Mouse (Mus musculus) forebrain, embryonic 10.5 days (tissue): ENCODE results near the gene Nfatc2ip. TPM values are rescaled to one million over a fixed set of nuclear protein-coding genes. Genes with fewer than 3 reads are reported as not detected.

Experiments
- DNase-seq: peaks from one replicate; pipeline ENCODE4 v3.0.0-alpha.2; 2017; ENCODE audit warnings: low spot score; ENCODE audit errors: extremely low spot score
- H3K27ac ChIP-seq: fragments of 300-500 bp; sonication (generic); 2 replicates; pipeline ENCODE4 v1.5.1; 2016; ENCODE audit warnings: mild to moderate bottlenecking
- H3K27me3 ChIP-seq: fragments of 300-500 bp; sonication (generic); 2 replicates; pipeline ENCODE4 v1.6.1; 2016; ENCODE audit warnings: mild to moderate bottlenecking; ENCODE audit not compliant: poor library complexity, severe bottlenecking
- H3K36me3 ChIP-seq: fragments of 300-500 bp; sonication (generic); replicated peaks from 2 replicates; pipeline ENCODE4 v1.6.1; 2016; ENCODE audit warnings: mild to moderate bottlenecking, moderate library complexity
- H3K4me1 ChIP-seq: fragments of 300-500 bp; sonication (generic); 2 replicates; pipeline ENCODE4 v1.6.1; 2016
- H3K4me3 ChIP-seq: fragments of 300-500 bp; sonication (generic); 2 replicates; pipeline ENCODE4 v1.5.1; 2016; ENCODE audit warnings: mild to moderate bottlenecking, moderate library complexity
- H3K9me3 ChIP-seq: fragments of 300-500 bp; sonication (generic); 2 replicates; pipeline ENCODE4 v1.6.1; 2016; ENCODE audit warnings: mild to moderate bottlenecking, moderate library complexity
- WGBS: fragments of 180-500 bp; shearing (Covaris S2); methylation state at CpG from one replicate; pipeline ENCODE4 v1.1.7; 2016; 5-methylcytosine and 5-hydroxymethylcytosine counted together
- polyA plus RNA-seq: library from polyadenylated mRNA; unstranded; fragments of >200 nt; fragmentation: Nextera tagmentation; extraction: Ambion mirVana; gene quantifications from 2 replicates; pipeline ENCODE4 v1.2.1, GENCODE M21; 2016

The Nfatc2ip gene
- 2.6 and 2.8 TPM in 2 replicates for polyA plus RNA-seq

DNA sequence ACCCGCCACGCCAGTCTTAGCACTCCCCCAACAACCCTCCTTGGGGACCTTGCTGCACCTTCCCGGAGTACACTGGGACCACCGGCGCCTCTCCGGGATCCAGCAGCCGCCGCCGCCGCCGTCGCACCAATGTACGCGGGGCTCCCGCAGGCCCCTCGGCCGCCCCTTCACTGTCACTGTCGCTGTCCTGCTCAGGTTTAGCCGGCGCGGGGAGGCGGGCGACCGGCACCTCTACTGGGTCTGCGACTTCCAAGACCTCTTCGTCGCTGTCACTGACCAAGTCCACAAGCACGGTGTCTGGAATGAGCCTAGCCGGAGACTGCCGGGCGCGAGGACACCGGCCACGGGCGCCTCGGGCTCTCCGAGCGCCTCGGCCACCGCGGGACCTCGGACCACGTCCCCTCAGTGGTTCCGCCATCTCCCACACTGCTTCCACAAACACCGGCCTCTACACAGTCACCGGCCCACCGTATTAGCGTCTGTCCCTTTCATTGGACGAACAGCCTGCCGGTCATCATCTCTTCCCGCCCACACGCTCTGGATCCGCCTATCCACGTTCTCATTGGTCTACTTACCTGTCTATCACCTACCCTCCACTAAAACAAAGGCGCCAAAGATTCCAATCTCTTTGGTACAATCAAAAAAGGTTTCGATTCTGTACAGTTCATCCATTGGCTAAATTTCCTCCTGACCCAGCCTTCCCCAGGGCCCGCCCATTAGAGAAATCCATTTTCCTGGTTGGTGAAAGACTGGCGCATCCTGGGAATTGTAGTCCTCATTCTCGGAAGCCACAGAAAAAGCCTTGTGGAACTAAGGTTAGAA lies at the start of gene Nfatc2ip:
Gene Nfatc2ip, minus strand, starts transcription at position 440 of the 822 bp plus-strand sequence.
- WGBS, result under 1% methylated on average over 59 of the region's 59 CpGs
- Histone ChIP-seq H3K27me3 (no peaks in the 10 kb centered on the region), H3K4me1 (peaks cover 18% of the 10 kb centered on the region), H3K9me3 (no peaks in the 10 kb centered on the region), H3K4me3 (peak within 1 kb of the TSS; percentile 98), H3K36me3 (peaks cover 15% of the 10 kb centered on the region), H3K27ac (peak within 1 kb of the TSS; percentile 84)
- peak; percentile 93 for DNase-seq

- Histone ChIP-seq H3K27ac (no peak overlapping the region), H3K9me3 (no peaks in the 10 kb centered on the region), H3K27me3 (no peaks in the 10 kb centered on the region), H3K36me3 (peaks cover 58% of the 10 kb centered on the region), H3K4me1 (no peaks in the 10 kb centered on the region), H3K4me3 (no peak overlapping the region)
- DNase-seq, result no peak
- 92% methylated on average over 21 of the region's 21 CpGs for WGBS
Measured at GRCm38 (mm10) chr7:126446217-126446616, 49.7 kb upstream of the Nfatc2ip start.

DNA sequence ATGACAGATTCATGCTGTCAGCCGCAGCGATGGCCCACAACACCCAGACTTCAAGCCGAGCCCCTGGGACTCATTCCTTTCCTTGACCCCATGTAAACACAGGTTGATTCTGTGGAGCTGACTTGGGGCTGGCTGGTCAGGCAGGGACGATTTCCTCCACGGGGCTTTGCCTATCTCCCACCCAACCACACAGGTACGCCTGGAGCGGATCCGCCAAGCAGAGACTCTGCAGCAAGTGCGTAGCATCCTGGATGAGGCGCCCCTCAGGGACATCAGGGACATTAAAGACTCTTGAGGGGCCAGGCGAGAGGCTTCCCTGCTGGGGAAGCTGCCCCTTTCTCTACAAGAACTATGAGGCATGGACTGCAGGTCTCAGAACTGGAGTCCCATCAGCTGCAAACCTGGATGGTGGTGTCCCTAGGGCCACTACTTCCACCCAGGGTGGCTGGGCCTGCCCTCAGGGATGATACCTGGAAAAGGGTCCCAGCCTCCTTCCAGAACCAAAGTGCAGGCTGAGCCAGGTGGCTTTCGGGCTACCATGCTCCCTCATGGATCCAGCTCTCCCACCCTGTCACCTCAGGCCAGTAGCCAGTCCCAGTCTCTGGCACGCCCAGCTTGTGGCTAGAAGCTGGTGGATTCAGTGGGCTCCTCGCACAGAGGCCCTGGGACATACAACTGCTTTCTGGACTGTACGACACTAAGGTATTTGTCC lies 48.7 kb upstream of the Nfatc2ip start:
- Histone ChIP-seq H3K36me3 (peaks cover 62% of the 10 kb centered on the region), H3K27ac (no peak overlapping the region), H3K9me3 (no peaks in the 10 kb centered on the region), H3K4me1 (no peaks in the 10 kb centered on the region), H3K4me3 (no peak overlapping the region), H3K27me3 (no peaks in the 10 kb centered on the region)
- no peak for DNase-seq
- 94% methylated on average over 15 of the region's 15 CpGs for WGBS

GRCm38 (mm10) chr7:126444536-126444935 lies 48.0 kb upstream of the Nfatc2ip start:
- DNase-seq, result no peak
- H3K4me3 ChIP-seq, result no peak overlapping the region
- no peak overlapping the region for H3K27ac ChIP-seq
- H3K4me1 ChIP-seq, result no peaks in the 10 kb centered on the region
- no peaks in the 10 kb centered on the region for H3K27me3 ChIP-seq
- no peaks in the 10 kb centered on the region for H3K9me3 ChIP-seq
- peaks cover 65% of the 10 kb centered on the region for H3K36me3 ChIP-seq
- WGBS, result 92% methylated on average over 9 of the region's 9 CpGs

GRCm38 (mm10) chr7:126443997-126444396 lies 47.5 kb upstream of the Nfatc2ip start:
- H3K4me1 ChIP-seq, result no peaks in the 10 kb centered on the region
- no peak for DNase-seq
- H3K9me3 ChIP-seq, result no peaks in the 10 kb centered on the region
- H3K36me3 ChIP-seq, result peaks cover 65% of the 10 kb centered on the region
- no peak overlapping the region for H3K4me3 ChIP-seq
- H3K27me3 ChIP-seq, result no peaks in the 10 kb centered on the region
- WGBS, result 94% methylated on average over 10 of the region's 10 CpGs
- H3K27ac ChIP-seq, result no peak overlapping the region

DNA sequence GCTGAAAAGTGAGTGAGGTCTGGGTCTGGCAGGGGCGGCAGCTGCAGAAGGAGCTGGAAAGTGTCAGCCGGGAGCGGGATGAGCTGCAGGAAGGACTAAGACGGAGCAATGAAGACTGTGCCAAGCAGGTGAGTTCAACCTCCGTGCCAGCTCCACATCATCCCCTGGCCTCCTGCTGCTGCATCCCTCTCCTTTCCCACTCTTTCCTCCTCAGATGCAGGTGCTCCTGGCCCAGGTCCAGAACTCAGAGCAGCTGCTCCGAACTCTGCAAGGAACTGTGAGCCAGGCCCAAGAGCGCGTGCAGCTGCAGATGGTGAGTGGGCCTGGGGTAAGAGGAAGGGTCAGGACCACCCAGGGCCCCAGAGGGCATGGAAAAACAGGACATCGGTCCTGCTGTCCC lies 43.6 kb upstream of the Nfatc2ip start:
- no peaks in the 10 kb centered on the region for H3K27me3 ChIP-seq
- WGBS, result 92% methylated on average over 9 of the region's 9 CpGs
- H3K27ac ChIP-seq, result peak overlapping the region; percentile 6; the same call in 1 of the 2 replicates
- H3K4me3 ChIP-seq, result no peak overlapping the region
- no peak for DNase-seq
- peaks cover 47% of the 10 kb centered on the region for H3K36me3 ChIP-seq
- H3K4me1 ChIP-seq, result peaks cover 5% of the 10 kb centered on the region; the same call in 1 of the 2 replicates
- H3K9me3 ChIP-seq, result no peaks in the 10 kb centered on the region

GRCm38 (mm10) chr7:126436851-126437250 lies 40.3 kb upstream of the Nfatc2ip start:
- Histone ChIP-seq H3K36me3 (peaks cover 36% of the 10 kb centered on the region; the same call in 1 of the 2 replicates), H3K27me3 (no peaks in the 10 kb centered on the region), H3K4me3 (no peak overlapping the region), H3K4me1 (peaks cover 5% of the 10 kb centered on the region; the same call in 1 of the 2 replicates), H3K27ac (no peak overlapping the region), H3K9me3 (no peaks in the 10 kb centered on the region)
- 24% methylated on average over 8 of the region's 8 CpGs for WGBS
- peak; percentile 64 for DNase-seq

DNA sequence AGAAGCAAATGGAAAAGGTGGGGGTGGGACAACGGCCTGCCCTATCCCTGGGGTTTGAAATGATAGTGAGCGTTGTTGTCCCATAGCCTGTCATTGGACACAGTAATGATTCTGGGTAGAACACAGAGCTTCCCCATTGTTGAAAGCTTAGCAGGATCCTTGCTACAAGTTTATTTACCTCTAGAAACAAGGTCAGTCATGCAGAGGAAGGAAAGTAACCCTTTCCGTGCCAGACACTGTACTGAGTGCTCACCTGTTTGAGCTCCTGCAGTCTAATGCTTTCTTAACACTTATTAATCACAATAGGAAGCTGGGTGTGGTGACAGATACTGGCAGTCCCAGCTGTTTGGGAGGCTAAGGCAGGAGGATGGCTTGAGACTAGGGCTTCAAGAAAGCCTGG lies 39.3 kb upstream of the Nfatc2ip start:
- Histone ChIP-seq H3K27me3 (no peaks in the 10 kb centered on the region), H3K9me3 (no peaks in the 10 kb centered on the region), H3K4me1 (peaks cover 5% of the 10 kb centered on the region; the same call in 1 of the 2 replicates), H3K4me3 (no peak overlapping the region), H3K36me3 (peaks cover 38% of the 10 kb centered on the region; the same call in 1 of the 2 replicates), H3K27ac (no peak overlapping the region)
- DNase-seq, result no peak
- 85% methylated on average over 3 of the region's 3 CpGs for WGBS

- no peaks in the 10 kb centered on the region for H3K27me3 ChIP-seq
- peaks cover 11% of the 10 kb centered on the region for H3K4me1 ChIP-seq
- no peak overlapping the region for H3K27ac ChIP-seq
- no peak overlapping the region for H3K4me3 ChIP-seq
- no peak for DNase-seq
- no peaks in the 10 kb centered on the region for H3K9me3 ChIP-seq
- 91% methylated on average over 7 of the region's 7 CpGs for WGBS
- H3K36me3 ChIP-seq, result peaks cover 31% of the 10 kb centered on the region; the same call in 1 of the 2 replicates
Measured at GRCm38 (mm10) chr7:126434726-126435125, 38.2 kb upstream of the Nfatc2ip start.

- DNase-seq, result no peak
- H3K36me3 ChIP-seq, result peaks cover 22% of the 10 kb centered on the region; the same call in 1 of the 2 replicates
- H3K9me3 ChIP-seq, result no peaks in the 10 kb centered on the region; the same call in 1 of the 2 replicates
- H3K27me3 ChIP-seq, result no peaks in the 10 kb centered on the region
- peaks cover 32% of the 10 kb centered on the region for H3K4me1 ChIP-seq
- no peak overlapping the region for H3K4me3 ChIP-seq
- H3K27ac ChIP-seq, result no peak overlapping the region
Measured at GRCm38 (mm10) chr7:126430167-126430566, 33.6 kb upstream of the Nfatc2ip start.

- DNase-seq, result no peak
- Histone ChIP-seq H3K4me3 (peak overlapping the region; percentile 81), H3K4me1 (peaks cover 32% of the 10 kb centered on the region), H3K36me3 (peaks cover 20% of the 10 kb centered on the region; the same call in 1 of the 2 replicates), H3K27me3 (no peaks in the 10 kb centered on the region), H3K27ac (peak overlapping the region; percentile 95), H3K9me3 (no peaks in the 10 kb centered on the region; the same call in 1 of the 2 replicates)
- 28% methylated on average over 15 of the region's 15 CpGs for WGBS
Measured at GRCm38 (mm10) chr7:126429503-126429898, 33.0 kb upstream of the Nfatc2ip start.

- H3K36me3 ChIP-seq, result peaks cover 13% of the 10 kb centered on the region; the same call in 1 of the 2 replicates
- H3K9me3 ChIP-seq, result no peaks in the 10 kb centered on the region; the same call in 1 of the 2 replicates
- H3K4me1 ChIP-seq, result peaks cover 32% of the 10 kb centered on the region
- peak within 1 kb of the TSS; percentile 81 for H3K4me3 ChIP-seq
- H3K27me3 ChIP-seq, result no peaks in the 10 kb centered on the region
- H3K27ac ChIP-seq, result peak within 1 kb of the TSS; percentile 95
- peak; percentile 98 for DNase-seq
- WGBS, result under 1% methylated on average over 76 of the region's 82 CpGs
Measured at GRCm38 (mm10) chr7:126428631-126429502, 32.3 kb upstream of the Nfatc2ip start, which contains the start of gene Rabep2. TSS of gene Rabep2 (plus strand) at chr7:126428759.
